In genomic region chr3:140409239-140409638, GRCm38 (mm10) we compare ENCODE assay signal across 20 mouse cellular contexts.
DNase-seq lines count a peak whose midpoint lies in the region; ATAC-seq and TF ChIP-seq lines count a peak whose summit lies in the region.
"Had no signal": no experiment of that assay in that cellular context is flagged by ENCODE, and none has a peak within 500 bp of the region (broad histone marks: within the 10 kb centered on the region; RNA-seq: fewer than 3 reads in every experiment).

No protein-coding gene starts in this region.

- H3K9me3 ChIP-seq in forebrain, embryonic 13.5 days (replicated peaks): no peaks in the 10 kb centered on the region
- no peaks in the 10 kb centered on the region for H3K9me3 ChIP-seq in forebrain, embryonic 10.5 days
- H3K9me3 ChIP-seq in hindbrain, embryonic 16.5 days (ENCODE audit: control insufficient read depth, low read length): no peaks in the 10 kb centered on the region
- no peaks in the 10 kb centered on the region for H3K9me3 ChIP-seq in hindbrain, postnatal 0 days (ENCODE audit: low read length)
- H3K9me3 ChIP-seq in MEL (replicated peaks; ENCODE audit: insufficient read depth, low read length): no peaks in the 10 kb centered on the region
- H3K9me3 ChIP-seq: embryonic facial prominence, embryonic 15.5 days; heart, embryonic 13.5 days had no signal

- DNase-seq in forebrain, embryonic 10.5 days (ENCODE audit: extremely low spot score, low spot score): no peak
- no peak for DNase-seq in hindbrain, postnatal 0 days (ENCODE audit: low spot score)
- no peak for DNase-seq in MEL (ENCODE audit: low read depth, low spot score)
- DNase-seq in mesoderm, embryonic 11.5 days (ENCODE audit: low read depth, low spot score): peak; percentile 1
- DNase-seq: adrenal gland, adult 2 months; adrenal gland, postnatal 25 days; cerebellum, adult 2 months; cerebellum, postnatal 10 days; gastrocnemius, adult 2 months; gastrocnemius, postnatal 25 days; heart, postnatal 4 days had no signal

- no peak overlapping the region for H3K4me2 ChIP-seq in forebrain, embryonic 13.5 days
- no peak overlapping the region for H3K4me2 ChIP-seq in hindbrain, embryonic 16.5 days (ENCODE audit: low read length)
- H3K4me2 ChIP-seq in hindbrain, postnatal 0 days (ENCODE audit: low read depth, low read length): no peak overlapping the region
- H3K4me2 ChIP-seq: embryonic facial prominence, embryonic 15.5 days; heart, embryonic 13.5 days; hindbrain, embryonic 14.5 days had no signal

- no peak for TF ChIP-seq CTCF in hindbrain, postnatal 0 days (IDR thresholded peaks at IDR 0.05; ENCODE audit: low read depth)
- no peak for TF ChIP-seq CTCF in MEL (IDR thresholded peaks at IDR 0.05 in 2 of 3, conservative IDR thresholded peaks at IDR 0.05 in 1 of 3; ENCODE audit: control insufficient read depth in 1 of 3, insufficient read depth in 1 of 3, low read depth in 2 of 3, low read length in 3 of 3, poor library complexity in 1 of 3, severe bottlenecking in 1 of 3)

- H3K36me3 ChIP-seq in forebrain, embryonic 13.5 days (ENCODE audit: poor library complexity, severe bottlenecking): no peaks in the 10 kb centered on the region
- H3K36me3 ChIP-seq in forebrain, embryonic 10.5 days (replicated peaks): no peaks in the 10 kb centered on the region
- no peaks in the 10 kb centered on the region for H3K36me3 ChIP-seq in hindbrain, embryonic 16.5 days (ENCODE audit: control insufficient read depth, insufficient read depth, low read length)
- no peaks in the 10 kb centered on the region for H3K36me3 ChIP-seq in hindbrain, postnatal 0 days (ENCODE audit: insufficient read depth, low read length)
- H3K36me3 ChIP-seq in MEL (ENCODE audit: control insufficient read depth in 1 of 2, insufficient read depth in 2 of 2, low read length in 2 of 2): no peaks in the 10 kb centered on the region
- H3K36me3 ChIP-seq: embryonic facial prominence, embryonic 15.5 days; heart, embryonic 13.5 days had no signal

- no peak overlapping the region for H3K9ac ChIP-seq in forebrain, embryonic 13.5 days
- no peak overlapping the region for H3K9ac ChIP-seq in hindbrain, embryonic 16.5 days (ENCODE audit: low read depth, low read length)
- no peak overlapping the region for H3K9ac ChIP-seq in hindbrain, postnatal 0 days (replicated peaks; ENCODE audit: low read length)
- H3K9ac ChIP-seq in MEL (ENCODE audit: control insufficient read depth, low read depth, low read length, poor library complexity, severe bottlenecking): no peak overlapping the region
- H3K9ac ChIP-seq: embryonic facial prominence, embryonic 15.5 days; heart, embryonic 13.5 days; hindbrain, embryonic 14.5 days had no signal

- H3K27me3 ChIP-seq in forebrain, embryonic 13.5 days: no peaks in the 10 kb centered on the region
- H3K27me3 ChIP-seq in forebrain, embryonic 10.5 days (ENCODE audit: poor library complexity, severe bottlenecking): no peaks in the 10 kb centered on the region
- no peaks in the 10 kb centered on the region for H3K27me3 ChIP-seq in hindbrain, embryonic 16.5 days (replicated peaks; ENCODE audit: control insufficient read depth, insufficient read depth, low read length)
- no peaks in the 10 kb centered on the region for H3K27me3 ChIP-seq in hindbrain, postnatal 0 days (ENCODE audit: insufficient read depth, low read length)
- H3K27me3 ChIP-seq in MEL (ENCODE audit: control insufficient read depth in 1 of 2, insufficient read depth in 2 of 2, low read length in 2 of 2): no peaks in the 10 kb centered on the region
- H3K27me3 ChIP-seq: CH12.LX; embryonic facial prominence, embryonic 15.5 days; heart, embryonic 13.5 days had no signal

- no peak for TF ChIP-seq EP300 in MEL (IDR thresholded peaks at IDR 0.05; ENCODE audit: low read depth in 1 of 2, low read length in 2 of 2)

- WGBS in forebrain, embryonic 13.5 days: 31% methylated on average over 4 of the region's 4 CpGs
- WGBS in forebrain, embryonic 10.5 days: 79% methylated on average over 4 of the region's 4 CpGs
- 51% methylated on average over 4 of the region's 4 CpGs for WGBS in hindbrain, embryonic 16.5 days
- 56% methylated on average over 4 of the region's 4 CpGs for WGBS in hindbrain, postnatal 0 days

- 0 out of 2 replicates have a peak, but pooled peaks have one; percentile 19 for ATAC-seq in forebrain, embryonic 13.5 days
- ATAC-seq in hindbrain, embryonic 16.5 days: 0 out of 2 replicates have a peak, but pooled peaks have one; percentile 20
- no peak for ATAC-seq in hindbrain, postnatal 0 days
- ATAC-seq: inflammation-experienced regulatory T-cells, adult 6 months; intestine, postnatal 0 days had no signal

- H3K4me3 ChIP-seq in forebrain, embryonic 13.5 days: no peak overlapping the region
- H3K4me3 ChIP-seq in forebrain, embryonic 10.5 days: no peak overlapping the region
- H3K4me3 ChIP-seq in hindbrain, embryonic 16.5 days (ENCODE audit: low read length): no peak overlapping the region
- no peak overlapping the region for H3K4me3 ChIP-seq in hindbrain, postnatal 0 days (ENCODE audit: low read length)
- no peak overlapping the region for H3K4me3 ChIP-seq in MEL (ENCODE audit: control insufficient read depth in 1 of 2, insufficient read depth in 1 of 2, low read depth in 2 of 2, low read length in 2 of 2)
- H3K4me3 ChIP-seq: embryonic facial prominence, embryonic 15.5 days; erythroblast, embryonic 14.5 days; gastrocnemius, adult 2 months; heart, embryonic 13.5 days had no signal

- no peak overlapping the region for H3K27ac ChIP-seq in forebrain, embryonic 13.5 days
- H3K27ac ChIP-seq in forebrain, embryonic 10.5 days: no peak overlapping the region
- no peak overlapping the region for H3K27ac ChIP-seq in hindbrain, embryonic 16.5 days (ENCODE audit: low read depth, low read length)
- H3K27ac ChIP-seq in hindbrain, postnatal 0 days: no peak overlapping the region
- H3K27ac ChIP-seq in MEL (ENCODE audit: control insufficient read depth, low read depth, low read length): no peak overlapping the region
- H3K27ac ChIP-seq: embryonic facial prominence, embryonic 15.5 days; gastrocnemius, adult 2 months; heart, embryonic 13.5 days; hindbrain, embryonic 14.5 days had no signal

- no peak for TF ChIP-seq POLR2A in MEL (IDR thresholded peaks at IDR 0.05; ENCODE audit: control insufficient read depth in 1 of 2, insufficient read depth in 1 of 2, low read depth in 1 of 2, low read length in 2 of 2, poor library complexity in 1 of 2)

- H3K79me2 ChIP-seq in MEL (ENCODE audit: control insufficient read depth, insufficient read depth, low read length, poor library complexity): no peaks in the 10 kb centered on the region

- H3K4me1 ChIP-seq in forebrain, embryonic 13.5 days: no peaks in the 10 kb centered on the region
- H3K4me1 ChIP-seq in forebrain, embryonic 10.5 days: no peaks in the 10 kb centered on the region
- H3K4me1 ChIP-seq in hindbrain, embryonic 16.5 days (ENCODE audit: control insufficient read depth, insufficient read depth, low read depth, low read length): no peaks in the 10 kb centered on the region
- H3K4me1 ChIP-seq in hindbrain, postnatal 0 days (ENCODE audit: insufficient read depth, low read length): no peaks in the 10 kb centered on the region
- H3K4me1 ChIP-seq in MEL (ENCODE audit: control insufficient read depth in 1 of 2, insufficient read depth in 2 of 2, low read length in 2 of 2): no peaks in the 10 kb centered on the region
- H3K4me1 ChIP-seq: embryonic facial prominence, embryonic 15.5 days; heart, embryonic 13.5 days had no signal

- no peak for TF ChIP-seq RAD21 in MEL (IDR thresholded peaks at IDR 0.05; ENCODE audit: low read depth, low read length)

TF ChIP-seq in MEL, 35 proteins besides CTCF, POLR2A, EP300 and RAD21:
- TF ChIP-seq CHD1 (IDR thresholded peaks at IDR 0.05; ENCODE audit: low read depth, low read length): no peak
- TF ChIP-seq ELF1 (IDR thresholded peaks at IDR 0.05; ENCODE audit: low read depth, low read length): no peak
- no peak for TF ChIP-seq MEF2A (IDR thresholded peaks at IDR 0.05; ENCODE audit: extremely low read depth, insufficient replicate concordance, low read depth, low read length, poor library complexity, severe bottlenecking)
- 0 out of 2 replicates have a peak, but pooled peaks have one; percentile 10 for TF ChIP-seq TCF12 (IDR thresholded peaks at IDR 0.05; ENCODE audit: low read depth, low read length)
- TF ChIP-seq GATA1 (IDR thresholded peaks at IDR 0.05; ENCODE audit: low read depth, low read length): 0 out of 2 replicates have a peak, but pooled peaks have one; percentile 14
- TF ChIP-seq MYB (IDR thresholded peaks at IDR 0.05; ENCODE audit: low read depth, low read length): no peak
- no peak for TF ChIP-seq USF1 (IDR thresholded peaks at IDR 0.05; ENCODE audit: low read depth, low read length)
